Mouse (Mus musculus): ENCODE measurements around the gene Wdr60.
A peak's percentile ranks its signal among the peaks of the same experiment; 100 is the strongest.

DNA sequence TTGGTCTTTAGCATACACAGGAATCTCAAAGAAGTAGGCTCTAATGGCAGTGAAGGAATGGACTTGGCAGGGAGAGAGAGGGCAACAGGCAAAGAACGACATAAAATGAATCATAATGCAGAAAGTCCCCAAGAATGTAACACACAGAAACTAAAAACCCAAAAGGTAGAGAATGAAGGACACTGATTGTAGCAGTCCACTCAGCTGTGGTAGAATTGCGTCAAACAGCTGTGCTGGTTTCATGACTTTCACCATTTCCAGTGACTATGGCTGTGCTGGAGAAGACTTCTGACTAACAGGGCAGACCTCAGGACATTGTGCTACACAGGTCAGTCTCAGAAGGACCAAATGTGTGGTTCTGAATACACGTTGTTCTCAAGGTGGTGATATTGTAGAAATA lies 45.0 kb upstream of the Wdr60 start:
- TF ChIP-seq MYOD1 (IDR thresholded peaks at IDR 0.05; ENCODE audit: control insufficient read depth in 1 of 3, insufficient read length in 2 of 3, low read depth in 2 of 3): peak in 1 of 3 experiments; percentile 20
- no peak for TF ChIP-seq MAX (IDR thresholded peaks at IDR 0.05; ENCODE audit: low read depth)
- no peak for TF ChIP-seq POLR2A (IDR thresholded peaks at IDR 0.05; ENCODE audit: insufficient read length, low read depth)
- no peak for TF ChIP-seq SRF (IDR thresholded peaks at IDR 0.05; ENCODE audit: control insufficient read depth, insufficient read length, low read depth)
- 0 out of 2 replicates have a peak, but pooled peaks have one; percentile 50 for TF ChIP-seq CEBPB (IDR thresholded peaks at IDR 0.05; ENCODE audit: insufficient read depth, poor library complexity, severe bottlenecking)
- no peak for TF ChIP-seq POLR2AphosphoS2 (IDR thresholded peaks at IDR 0.05; ENCODE audit: insufficient read length, low read depth)
- TF ChIP-seq TCF3 (IDR thresholded peaks at IDR 0.05; ENCODE audit: insufficient read length, low read depth): no peak
- TF ChIP-seq MYOG (IDR thresholded peaks at IDR 0.05; ENCODE audit: control insufficient read depth in 1 of 3, insufficient read depth in 1 of 3, insufficient read length in 2 of 3, low read depth in 2 of 3): no peak
- TF ChIP-seq USF1 (IDR thresholded peaks at IDR 0.05; ENCODE audit: low read depth): no peak
- no peak for TF ChIP-seq TCF12 (IDR thresholded peaks at IDR 0.05; ENCODE audit: insufficient read depth, poor library complexity, severe bottlenecking)
- no peak for TF ChIP-seq E2F4 (IDR thresholded peaks at IDR 0.05; ENCODE audit: insufficient read depth)
